Mouse (Mus musculus): Measurements from ENCODE around the gene Capn9.
A peak's percentile ranks its signal among the peaks of the same experiment; 100 is the strongest.

Gene Capn9

GRCm38 (mm10) chr8:124571732-124572429 lies 4.0 kb upstream of the Capn9 start:
- no peak for DNase-seq (ENCODE audit: low read depth, low spot score)

- DNase-seq (ENCODE audit: low read depth, low spot score) = no peak
These were observed 3.5 kb upstream of the Capn9 start for GRCm38 (mm10) chr8:124572430-124572775.

GRCm38 (mm10) chr8:124573552-124574340 lies 2.2 kb upstream of the Capn9 start:
- peak; percentile 84 for DNase-seq (ENCODE audit: low read depth, low spot score)

- no peak for DNase-seq (ENCODE audit: low read depth, low spot score)
These were observed 840 bp downstream of the Capn9 start for GRCm38 (mm10) chr8:124576751-124577150.

- DNase-seq (ENCODE audit: low read depth, low spot score) = no peak
These were observed 10.0 kb downstream of the Capn9 start for GRCm38 (mm10) chr8:124585718-124586425.

- no peak for DNase-seq (ENCODE audit: low read depth, low spot score)
These were observed 10.6 kb downstream of the Capn9 start for GRCm38 (mm10) chr8:124586556-124586955.

- DNase-seq (ENCODE audit: low read depth, low spot score) = no peak
These were observed 13.5 kb downstream of the Capn9 start for GRCm38 (mm10) chr8:124589393-124589792.

- DNase-seq (ENCODE audit: low read depth, low spot score) = no peak
These were observed 28.2 kb downstream of the Capn9 start for GRCm38 (mm10) chr8:124604066-124604465.

GRCm38 (mm10) chr8:124608239-124608971 lies 32.5 kb downstream of the Capn9 start:
- DNase-seq (ENCODE audit: low read depth, low spot score) = no peak

- DNase-seq (ENCODE audit: low read depth, low spot score) = no peak
These were observed 33.1 kb downstream of the Capn9 start for GRCm38 (mm10) chr8:124608972-124609353.

GRCm38 (mm10) chr8:124614325-124614724 lies 38.4 kb downstream of the Capn9 start:
- no peak for DNase-seq (ENCODE audit: low read depth, low spot score)

- DNase-seq (ENCODE audit: low read depth, low spot score) = peak; percentile 55
These were observed 41.5 kb downstream of the Capn9 start for GRCm38 (mm10) chr8:124617266-124617869.

- no peak for DNase-seq (ENCODE audit: low read depth, low spot score)
These were observed 42.3 kb downstream of the Capn9 start for GRCm38 (mm10) chr8:124618252-124618651.

- no peak for DNase-seq (ENCODE audit: low read depth, low spot score)
These were observed 45.3 kb downstream of the Capn9 start for GRCm38 (mm10) chr8:124621255-124621654.

- DNase-seq (ENCODE audit: low read depth, low spot score) = no peak
These were observed 50.3 kb downstream of the Capn9 start for GRCm38 (mm10) chr8:124626251-124626650.

GRCm38 (mm10) chr8:124630489-124630888 lies 54.6 kb downstream of the Capn9 start:
- no peak for DNase-seq (ENCODE audit: low read depth, low spot score)

GRCm38 (mm10) chr8:124630891-124631290 lies 55.0 kb downstream of the Capn9 start:
- DNase-seq (ENCODE audit: low read depth, low spot score) = no peak

GRCm38 (mm10) chr8:124631966-124632365 lies 56.1 kb downstream of the Capn9 start:
- DNase-seq (ENCODE audit: low read depth, low spot score) = no peak

- no peak for DNase-seq (ENCODE audit: low read depth, low spot score)
These were observed 57.2 kb downstream of the Capn9 start for GRCm38 (mm10) chr8:124633001-124633703.

GRCm38 (mm10) chr8:124634411-124635246 lies 58.7 kb downstream of the Capn9 start:
- no peak for DNase-seq (ENCODE audit: low read depth, low spot score)
